8 mouse cellular contexts compared by ENCODE assay signal in genomic region chr1:170549059-170549458, GRCm38 (mm10). TPM values are rescaled to one million over a fixed set of nuclear protein-coding genes. Genes with fewer than 3 reads are reported as not detected.
DNase-seq lines count a peak whose midpoint lies in the region; ATAC-seq lines count a peak whose summit lies in the region.

No protein-coding gene starts in this region.

- intact Hi-C loops in left cerebral cortex, postnatal 10 days (cut with DNase I): no loop called here
- intact Hi-C loops in left cerebral cortex, postnatal 4 days (cut with DNase I): no loop called here

- DNase-seq in left cerebral cortex, postnatal 10 days (ENCODE audit: extremely low spot score in 1 of 2, low spot score in 2 of 2): peak; percentile 41 to 63
- DNase-seq in left cerebral cortex, adult 11 months (ENCODE audit: low spot score): no peak
- peak; percentile 64 for DNase-seq in cerebellum, adult 9-10 months
- DNase-seq in gastrocnemius, adult 8-10 months (ENCODE audit: low spot score in 2 of 2): peak; percentile 7 to 17
- DNase-seq in left cerebral cortex, postnatal 4 days: peak; percentile 66
- no peak for DNase-seq in embryo, embryonic 9.5 days (ENCODE audit: extremely low spot score)
- DNase-seq in thymus, postnatal 25 days: no peak

- no peak for ATAC-seq in monocyte, adult 5-6 weeks (replicated peaks; ENCODE audit: insufficient number of reproducible peaks, low FRiP score, low TSS enrichment, poor library complexity, severe bottlenecking)

RNA-seq across cellular contexts. Expression of gene Nos1ap, which starts 40.6 kb away (rescaled TPM):
- total RNA-seq in left cerebral cortex, postnatal 10 days (2021): 10 to 100 TPM; 79.2 to 91.1 TPM
- total RNA-seq in gastrocnemius, adult 8-10 months (2022): 1 to 10 TPM in 1 of 4 experiments, under 1 TPM in 3; 0.35 to 1.0 (median 0.60) TPM
- 10 to 100 TPM; 41.0 to 46.4 TPM for total RNA-seq in left cerebral cortex, postnatal 4 days (2021)
- total RNA-seq in monocyte, adult 5-6 weeks (2017): 0.21 to 1.8 TPM (median 1.8 TPM) in 3 replicates

Comparison
In these comparisons a context has a peak if more than half of its experiments do, and no peak if none do; other contexts are left out.
1. DNase-seq: peak in left cerebral cortex, postnatal 10 days (2 of 2), cerebellum, adult 9-10 months (single experiment), gastrocnemius, adult 8-10 months (2 of 2) and left cerebral cortex, postnatal 4 days (single experiment); none in left cerebral cortex, adult 11 months (single experiment), embryo, embryonic 9.5 days (single experiment) and thymus, postnatal 25 days (single experiment).
2. RNA of gene Nos1ap, which starts 40.6 kb away (total RNA-seq): 79.2 to 91.1 TPM in left cerebral cortex, postnatal 10 days and 41.0 to 46.4 TPM in left cerebral cortex, postnatal 4 days; 0.21 to 1.8 TPM in monocyte, adult 5-6 weeks and 0.35 to 1.0 TPM in gastrocnemius, adult 8-10 months; every median in the first group is over 10 times any median in the second.